Mouse (Mus musculus) lung, adult 18-20 months (tissue): ENCODE results near the gene Arl10.

Experiments
- DNase-seq, 2 experiments: peaks; one replicate each; pipeline ENCODE4 v3.0.0; 2022; ENCODE audit warnings: mixed read lengths in 2 of 2

The Arl10 gene

GRCm38 (mm10) chr13:54574854-54575481, at the start of gene Arl10:
Gene Arl10, plus strand, starts transcription at chr13:54575015.
- DNase-seq: peak; percentile 82 to 83

- DNase-seq: no peak
Observed at GRCm38 (mm10) chr13:54527140-54527539, 47.7 kb upstream of the Arl10 start.

- no peak for DNase-seq
Observed at GRCm38 (mm10) chr13:54532134-54532533, 42.7 kb upstream of the Arl10 start.

- DNase-seq: no peak
Observed at GRCm38 (mm10) chr13:54548036-54548435, 26.8 kb upstream of the Arl10 start.

- DNase-seq: no peak
Observed at GRCm38 (mm10) chr13:54556176-54556575, 18.6 kb upstream of the Arl10 start.

GRCm38 (mm10) chr13:54556796-54557195, 18.0 kb upstream of the Arl10 start:
- DNase-seq: peak in 1 of 2 experiments; percentile 21

GRCm38 (mm10) chr13:54557652-54558051, 17.2 kb upstream of the Arl10 start:
- DNase-seq: no peak

- no peak for DNase-seq
Observed at GRCm38 (mm10) chr13:54559656-54560055, 15.2 kb upstream of the Arl10 start.

GRCm38 (mm10) chr13:54560608-54561007, 14.2 kb upstream of the Arl10 start:
- no peak for DNase-seq

GRCm38 (mm10) chr13:54562562-54562961, 12.3 kb upstream of the Arl10 start:
- peak in 1 of 2 experiments; percentile 55 for DNase-seq

- DNase-seq: no peak
Observed at GRCm38 (mm10) chr13:54564232-54565200, 10.3 kb upstream of the Arl10 start.

GRCm38 (mm10) chr13:54565201-54565581, 9.6 kb upstream of the Arl10 start, which contains the start of gene 4833439L19Rik:
Gene 4833439L19Rik, minus strand, starts transcription at chr13:54565435.
- peak; percentile 95 to 96 for DNase-seq

GRCm38 (mm10) chr13:54565594-54566345, 9.0 kb upstream of the Arl10 start:
- peak; percentile 56 to 69 for DNase-seq

GRCm38 (mm10) chr13:54568380-54568779, 6.4 kb upstream of the Arl10 start:
- DNase-seq: no peak

GRCm38 (mm10) chr13:54569282-54569681, 5.5 kb upstream of the Arl10 start:
- no peak for DNase-seq

- DNase-seq: no peak
Observed at GRCm38 (mm10) chr13:54570736-54571135, 4.1 kb upstream of the Arl10 start.

- no peak for DNase-seq
Observed at GRCm38 (mm10) chr13:54571637-54572036, 3.2 kb upstream of the Arl10 start.

GRCm38 (mm10) chr13:54572621-54573020, 2.2 kb upstream of the Arl10 start:
- no peak for DNase-seq

GRCm38 (mm10) chr13:54575489-54575888, 674 bp downstream of the Arl10 start:
- DNase-seq: no peak

- peak; percentile 17 to 39 for DNase-seq
Observed at GRCm38 (mm10) chr13:54577652-54578507, 3.1 kb downstream of the Arl10 start.

GRCm38 (mm10) chr13:54581385-54581784, 6.6 kb downstream of the Arl10 start:
- peak; percentile 43 to 69 for DNase-seq

- peak in 1 of 2 experiments; percentile 42 for DNase-seq
Observed at GRCm38 (mm10) chr13:54582126-54582525, 7.3 kb downstream of the Arl10 start.
